Mouse (Mus musculus) NIH3T3 (cell line): ENCODE measurements around the gene Pinlyp.

Source experiments
- DNase-seq: peaks from one replicate; pipeline ENCODE4 v3.0.0-alpha.2; 2012; ENCODE audit warnings: low read depth

Pinlyp gene

DNA sequence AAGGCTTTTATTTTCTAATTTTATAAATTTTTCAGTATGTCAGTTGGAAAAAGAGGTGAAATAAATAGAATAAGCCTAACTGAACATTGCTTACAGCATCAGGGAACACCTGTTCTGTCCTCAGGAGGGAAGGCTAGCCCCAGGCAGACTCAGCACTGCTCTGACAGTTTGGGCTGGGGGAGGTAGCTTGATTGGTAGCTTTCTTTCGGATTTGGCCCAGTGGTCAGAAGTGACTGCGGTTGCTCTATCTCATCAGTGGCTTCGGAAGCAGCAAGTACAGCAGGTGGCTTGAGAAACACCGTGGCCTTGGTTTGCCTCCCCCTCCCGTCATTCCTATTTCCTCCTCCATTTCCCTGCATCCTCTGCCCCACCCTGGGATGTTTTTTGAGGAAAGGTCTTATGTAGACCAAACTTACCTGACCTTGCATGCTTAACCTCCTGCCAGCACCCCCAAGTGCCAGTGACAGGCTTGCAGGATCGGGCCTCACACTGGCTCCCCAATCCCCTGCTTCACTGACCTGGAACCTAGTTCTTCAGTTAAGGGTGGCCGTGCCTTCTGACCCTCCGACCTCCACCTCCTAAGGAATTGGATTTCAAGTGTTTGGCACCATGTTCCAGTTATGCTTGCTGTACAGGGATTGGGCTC, 17.4 kb upstream of the Pinlyp start:
- no peak for DNase-seq

DNA sequence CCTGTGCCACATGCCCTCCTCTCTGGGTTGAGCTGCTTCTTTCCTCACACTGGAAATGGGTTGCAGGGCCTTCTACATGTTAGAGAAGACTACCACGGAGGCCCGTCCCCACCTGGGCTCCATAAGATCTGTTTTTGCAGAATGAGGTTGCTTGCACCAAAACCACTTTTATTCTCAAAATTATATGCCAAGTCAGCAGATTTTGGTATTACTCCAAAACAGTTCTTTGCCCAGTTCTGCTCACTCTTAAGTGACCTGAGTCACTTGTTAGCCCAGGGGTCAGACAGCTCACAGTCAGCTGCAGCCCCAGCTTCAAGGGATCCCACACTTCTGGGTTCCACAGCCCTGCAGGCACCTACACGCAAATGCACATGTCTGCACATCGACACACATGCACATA, 15.5 kb upstream of the Pinlyp start:
- DNase-seq = no peak

DNA sequence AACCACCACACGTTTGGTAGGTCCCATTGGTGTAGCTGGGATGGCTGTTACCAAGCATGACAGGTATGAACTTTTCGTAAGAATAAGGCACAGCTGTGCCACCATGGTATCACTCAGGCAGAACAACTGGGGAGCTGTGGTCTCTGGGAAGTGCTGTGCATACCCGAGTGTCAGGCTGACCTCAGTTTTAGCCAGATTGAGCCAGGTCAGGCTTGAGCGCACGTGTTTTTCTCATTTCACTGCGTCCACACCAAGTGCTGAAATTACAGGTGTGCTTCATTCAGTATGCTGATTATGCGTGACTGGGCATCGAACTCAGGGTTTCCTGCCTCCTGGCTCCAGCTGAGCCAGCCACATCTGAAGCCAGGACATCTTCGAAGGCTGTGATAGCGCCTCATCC, 9.9 kb upstream of the Pinlyp start:
- no peak for DNase-seq

DNA sequence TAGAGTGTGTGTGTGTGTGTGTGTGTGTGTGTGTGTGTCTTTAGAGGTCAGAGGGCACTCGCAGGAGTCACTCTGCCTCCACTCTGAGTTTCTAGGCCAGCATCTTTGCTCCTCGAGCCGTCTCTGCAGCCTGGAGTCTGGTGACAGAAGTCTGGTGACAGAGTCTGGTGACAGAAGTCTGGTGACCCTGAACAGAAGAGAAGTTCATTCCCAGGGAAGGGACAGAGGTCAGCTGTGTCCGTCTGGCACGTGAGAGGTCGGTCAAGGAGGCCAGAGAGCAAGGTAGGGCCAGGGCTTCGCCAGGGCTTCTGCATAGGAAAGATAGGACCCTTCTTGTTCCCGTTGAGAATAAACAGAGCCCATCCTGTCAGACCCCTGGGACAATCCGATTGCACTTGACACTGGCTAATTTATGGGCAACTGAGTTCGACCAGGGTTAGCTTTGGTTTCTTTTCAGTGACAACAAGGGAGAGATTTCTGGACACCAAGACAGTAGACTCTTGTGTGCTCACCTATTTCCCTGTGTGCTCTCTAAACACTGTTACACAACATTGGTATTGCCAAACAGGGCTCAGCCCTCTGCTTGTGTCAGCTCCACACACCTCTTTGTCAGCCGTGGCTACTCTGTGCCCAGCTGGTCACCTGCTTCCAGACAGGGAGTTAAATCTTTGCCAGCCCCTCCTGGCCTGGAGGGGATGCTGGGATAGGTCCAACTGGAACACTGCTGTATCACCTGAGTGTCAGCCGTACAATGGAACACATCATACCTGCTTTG, 6.3 kb upstream of the Pinlyp start:
- no peak for DNase-seq

DNA sequence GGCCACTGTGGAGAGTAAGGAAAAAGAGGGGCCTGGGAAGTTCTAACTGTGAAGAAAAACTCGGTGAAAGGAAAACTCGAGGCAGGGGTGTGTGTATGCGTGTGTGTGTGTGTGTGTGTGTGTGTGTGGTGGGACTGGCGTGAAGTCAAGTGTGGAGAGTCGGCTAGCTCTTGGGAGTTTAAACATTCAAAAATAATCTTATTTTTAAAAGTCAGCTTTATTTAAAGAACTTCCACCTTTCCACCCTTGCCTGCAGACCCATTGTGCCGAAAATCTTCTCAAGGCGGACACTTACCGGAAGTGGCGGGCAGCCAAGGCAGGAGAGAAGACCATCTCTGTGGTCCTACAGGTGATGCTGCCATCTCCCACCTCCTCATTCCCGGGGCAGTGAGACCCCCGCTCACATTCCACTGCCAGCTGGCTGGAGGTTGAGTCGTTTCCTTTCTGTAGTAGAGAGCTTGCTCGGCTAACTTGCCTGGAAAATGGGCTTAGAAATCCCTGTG, 1.7 kb upstream of the Pinlyp start:
- no peak for DNase-seq

DNA sequence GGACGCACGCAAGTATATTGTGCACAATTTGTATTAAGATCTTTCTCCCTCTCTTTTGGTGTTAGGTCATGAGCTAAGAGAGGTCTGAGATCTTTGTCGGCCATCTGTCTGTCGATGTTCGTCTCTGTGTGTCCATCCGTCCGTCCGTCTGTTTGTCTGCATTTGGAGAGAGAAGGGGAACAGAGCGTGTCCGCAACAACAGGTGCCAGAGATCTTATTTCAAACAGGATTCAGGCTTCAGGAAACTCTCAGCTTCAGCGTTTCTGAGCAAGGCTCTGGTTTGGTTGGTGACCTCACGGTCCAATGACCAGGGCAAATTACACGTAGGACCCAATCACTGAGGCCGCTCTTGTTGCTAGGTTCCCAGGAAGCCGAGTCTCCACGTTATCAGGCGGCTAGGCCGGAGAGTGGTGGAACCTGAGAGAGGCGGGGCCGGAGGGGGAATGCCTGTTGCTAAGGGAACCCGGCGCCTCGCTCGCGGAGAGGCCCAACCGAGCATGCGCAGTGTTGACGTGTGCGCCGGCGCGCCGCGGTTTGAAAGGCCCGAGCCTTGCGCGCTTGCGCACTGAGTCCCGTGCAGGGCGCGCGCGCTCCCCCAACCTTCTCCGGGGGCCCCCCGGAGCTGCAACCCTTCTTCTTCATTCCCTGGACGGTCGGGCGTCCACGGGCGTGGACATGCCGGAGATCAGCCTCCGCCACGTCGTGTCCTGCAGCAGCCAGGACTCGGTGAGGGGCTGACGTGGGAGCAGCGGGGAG, 894 bp upstream of the Pinlyp start:
- peak; percentile 99 for DNase-seq

DNA sequence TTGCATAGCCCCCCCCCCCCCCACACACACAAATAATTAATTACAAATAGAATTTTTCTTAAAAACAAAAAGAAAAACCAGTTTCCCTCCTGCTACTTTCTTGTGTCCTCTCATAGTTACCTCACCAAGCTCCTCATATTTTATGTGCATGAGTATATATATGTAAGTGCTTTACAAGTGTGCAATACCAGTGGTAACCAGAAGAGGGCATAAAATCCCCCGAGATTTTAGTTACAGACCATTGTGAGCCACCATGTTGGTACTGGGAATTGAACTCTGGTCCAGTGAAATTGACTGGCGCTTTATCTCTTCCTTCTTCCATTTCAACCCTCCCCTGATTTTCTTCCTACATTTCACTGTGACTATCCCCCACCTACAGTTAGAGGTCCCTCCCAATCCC, 1.4 kb downstream of the Pinlyp start:
- DNase-seq = peak; percentile 55

DNA sequence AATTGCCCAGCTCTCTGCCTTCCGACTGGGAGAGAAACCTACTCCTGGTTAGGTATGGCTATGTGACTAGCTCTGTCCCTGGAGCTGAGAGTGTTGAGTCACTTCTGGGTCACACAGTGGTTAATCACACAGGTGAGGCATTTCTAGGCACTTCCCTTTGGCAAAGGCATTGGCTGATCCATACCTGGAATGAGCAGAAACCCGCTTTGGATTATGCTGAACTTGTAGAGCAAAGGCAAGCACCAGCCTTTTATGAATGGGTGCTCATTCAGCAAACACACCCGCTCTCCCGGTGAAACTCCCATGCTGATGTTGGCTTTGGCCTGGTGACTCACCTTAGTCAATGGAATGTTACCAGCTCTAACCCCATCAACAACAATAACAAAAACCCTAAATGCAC, 6.2 kb downstream of the Pinlyp start:
- no peak for DNase-seq

DNA sequence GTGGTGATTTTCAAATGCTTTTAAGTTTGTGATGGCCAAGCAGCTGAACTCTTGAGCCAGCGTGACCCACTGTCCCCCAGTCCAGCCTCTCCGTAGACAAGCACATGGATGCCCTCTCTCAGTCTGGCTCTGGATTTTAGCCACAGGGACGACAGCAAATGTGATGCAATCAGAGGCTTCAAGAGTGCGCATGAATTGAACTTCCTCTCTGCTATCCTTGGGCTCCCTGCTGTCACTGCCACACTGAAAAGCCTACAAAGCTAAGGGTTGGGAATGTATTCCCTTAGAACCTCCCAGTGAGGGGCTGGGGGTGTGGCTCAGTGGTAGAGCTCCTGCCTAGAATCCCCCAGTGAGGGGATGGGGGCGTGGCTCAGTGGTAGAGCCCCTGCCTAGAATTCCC, 7.2 kb downstream of the Pinlyp start:
- DNase-seq = no peak

DNA sequence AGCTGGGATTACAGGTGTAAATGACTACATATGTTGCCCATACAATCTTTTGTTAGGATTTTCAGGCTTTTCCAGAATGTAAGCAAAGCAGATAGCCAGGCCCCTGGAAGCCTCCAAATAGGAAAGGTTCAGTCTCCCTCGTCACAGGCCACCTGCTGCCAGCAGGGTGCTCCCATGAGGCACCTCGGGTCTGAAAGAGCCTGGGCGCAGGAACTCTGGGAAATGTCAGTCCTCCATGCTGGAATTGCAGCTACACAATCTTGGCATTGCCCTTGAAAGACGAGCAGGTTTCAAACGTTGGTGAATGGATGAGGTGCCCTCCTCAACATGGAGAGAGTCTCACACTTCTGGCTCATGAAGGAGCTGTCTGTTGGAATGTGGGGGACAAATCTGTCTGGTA, 7.8 kb downstream of the Pinlyp start:
- no peak for DNase-seq

DNA sequence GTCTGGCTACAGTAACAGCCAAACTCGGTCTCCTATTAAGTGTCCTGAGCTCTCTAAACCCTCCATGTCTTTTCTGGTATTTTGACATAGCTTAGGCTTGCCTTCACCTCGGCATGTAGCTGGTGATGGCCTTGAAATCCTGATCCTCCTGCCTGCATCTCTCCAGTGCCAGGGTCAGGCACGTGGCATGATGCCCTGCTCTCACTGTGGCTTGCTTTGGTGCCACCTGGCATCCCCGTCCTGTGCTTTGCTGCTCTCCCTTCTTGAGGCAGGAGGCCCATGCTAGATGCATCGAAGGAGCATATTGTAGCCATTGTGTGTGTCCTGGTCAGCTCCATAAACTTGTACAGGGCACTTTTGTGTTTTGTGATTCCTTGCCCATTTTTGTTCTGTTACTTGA, 8.3 kb downstream of the Pinlyp start:
- DNase-seq = no peak

DNA sequence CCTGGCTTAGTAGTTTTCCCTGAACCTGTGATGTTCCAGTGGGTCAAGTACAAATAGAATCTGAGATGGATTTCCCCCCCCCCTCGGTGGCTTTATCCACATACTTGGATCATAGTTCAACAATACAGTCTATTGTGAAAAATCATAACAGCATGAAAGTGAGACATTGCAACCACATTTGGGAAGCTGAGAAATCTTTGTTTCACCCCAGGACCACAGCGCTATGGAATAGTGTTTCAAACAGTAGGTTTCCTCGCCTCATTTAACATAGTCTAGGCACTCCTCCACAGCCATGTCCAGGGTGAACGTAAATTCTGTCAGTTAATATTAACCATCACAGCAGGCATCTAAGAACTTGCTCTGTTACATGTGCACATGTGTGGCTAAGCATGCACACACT, 8.8 kb downstream of the Pinlyp start:
- DNase-seq = no peak

DNA sequence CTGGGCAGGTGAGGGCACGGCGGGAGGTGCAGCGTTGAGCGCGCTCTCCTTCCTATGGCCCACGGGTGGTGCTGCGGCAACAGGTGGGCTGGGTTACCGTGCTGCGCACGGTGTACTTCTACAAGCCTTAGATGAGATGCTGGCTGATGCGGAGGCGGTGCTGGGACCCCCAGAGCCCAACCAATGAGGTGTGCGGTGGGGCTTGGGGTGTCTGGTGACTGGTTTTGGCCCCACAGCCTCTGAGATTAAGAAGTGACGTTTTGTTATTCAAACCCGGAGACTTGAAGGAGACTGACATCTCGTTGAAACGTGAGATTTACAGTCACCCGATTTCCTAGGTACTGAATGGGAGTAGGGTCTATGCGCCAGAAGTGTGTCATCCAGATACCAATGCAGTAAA, 11.6 kb downstream of the Pinlyp start:
- no peak for DNase-seq

DNA sequence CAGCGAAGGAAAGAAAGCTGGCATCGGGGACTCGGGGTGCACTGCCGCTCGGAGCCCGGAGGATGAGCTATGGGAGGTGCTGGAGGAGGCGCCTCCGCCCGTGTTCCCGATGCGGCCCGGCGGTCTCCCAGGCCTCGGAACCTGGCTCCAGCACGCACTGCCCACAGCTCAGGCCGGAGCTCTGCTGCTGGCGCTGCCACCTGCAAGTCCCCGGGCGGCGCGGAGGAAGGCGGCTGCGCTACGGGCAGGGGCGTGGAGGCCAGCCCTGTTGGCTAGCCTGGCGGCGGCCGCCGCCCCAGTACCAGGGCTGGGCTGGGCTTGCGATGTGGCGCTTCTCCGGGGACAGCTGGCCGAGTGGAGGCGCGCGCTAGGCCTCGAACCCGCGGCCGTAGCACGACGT, 12.1 kb downstream of the Pinlyp start:
- DNase-seq = no peak

DNA sequence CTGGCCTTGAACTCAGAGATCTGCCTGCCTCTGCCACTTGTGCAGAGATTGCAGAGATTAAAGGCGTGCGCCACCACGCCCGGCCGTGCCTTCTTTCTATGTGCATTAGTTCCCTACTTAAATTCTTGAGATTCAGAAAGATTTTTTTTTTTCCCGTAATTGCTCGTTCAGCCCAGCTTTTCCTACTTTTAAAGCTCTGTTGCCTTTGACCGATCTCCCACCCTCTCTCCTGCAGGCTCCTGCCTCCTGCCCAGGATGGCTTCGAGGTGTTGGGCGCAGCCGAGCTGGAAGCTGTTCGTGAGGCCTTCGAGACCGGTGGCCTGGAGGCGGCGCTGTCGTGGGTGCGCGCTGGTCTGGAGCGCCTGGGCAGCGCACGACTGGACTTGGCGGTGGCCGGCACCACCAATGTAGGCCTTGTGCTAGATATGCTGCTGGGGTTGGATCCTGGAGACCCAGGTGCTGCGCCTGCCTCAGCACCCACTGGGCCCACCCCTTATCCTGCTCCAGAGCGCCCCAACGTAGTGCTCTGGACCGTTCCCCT, 12.8 kb downstream of the Pinlyp start:
- no peak for DNase-seq

DNA sequence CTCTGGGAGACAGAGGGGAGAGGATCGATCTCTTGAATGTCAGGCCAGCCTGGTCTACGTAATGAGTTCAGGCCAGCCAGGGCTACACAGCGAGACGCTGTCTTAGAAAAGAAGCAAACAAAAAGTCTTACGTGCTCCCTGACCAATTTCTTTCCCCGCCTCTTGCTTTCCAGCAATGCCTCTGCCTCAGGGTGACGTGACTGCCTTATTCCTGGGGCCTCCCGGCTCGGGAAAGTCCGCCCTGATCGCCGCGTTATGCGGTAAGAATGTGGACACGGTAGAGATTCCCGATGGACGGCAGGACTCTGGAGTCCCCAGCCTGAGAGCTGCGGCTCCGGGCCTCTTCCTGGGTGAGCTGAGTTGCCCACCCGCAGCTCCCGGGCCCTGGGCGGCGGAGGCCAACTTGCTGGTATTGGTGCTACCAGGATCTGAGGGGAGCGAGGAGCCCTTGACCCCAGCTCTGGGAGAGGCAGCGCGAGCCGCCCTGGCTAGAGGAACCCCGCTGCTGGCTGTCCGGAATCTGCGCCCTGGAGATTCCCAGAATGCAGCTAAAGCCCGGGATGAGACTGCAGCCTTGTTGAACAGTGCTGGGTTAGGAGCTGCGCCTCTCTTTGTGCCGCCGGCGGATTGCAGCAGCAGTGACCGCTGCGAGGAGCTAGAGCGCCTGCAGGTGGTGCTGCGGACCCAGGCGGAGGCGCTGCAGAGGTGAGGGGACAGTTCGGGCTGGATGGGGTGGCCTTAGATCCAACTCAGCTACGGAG, 14.5 kb downstream of the Pinlyp start:
- peak; percentile 85 for DNase-seq

DNA sequence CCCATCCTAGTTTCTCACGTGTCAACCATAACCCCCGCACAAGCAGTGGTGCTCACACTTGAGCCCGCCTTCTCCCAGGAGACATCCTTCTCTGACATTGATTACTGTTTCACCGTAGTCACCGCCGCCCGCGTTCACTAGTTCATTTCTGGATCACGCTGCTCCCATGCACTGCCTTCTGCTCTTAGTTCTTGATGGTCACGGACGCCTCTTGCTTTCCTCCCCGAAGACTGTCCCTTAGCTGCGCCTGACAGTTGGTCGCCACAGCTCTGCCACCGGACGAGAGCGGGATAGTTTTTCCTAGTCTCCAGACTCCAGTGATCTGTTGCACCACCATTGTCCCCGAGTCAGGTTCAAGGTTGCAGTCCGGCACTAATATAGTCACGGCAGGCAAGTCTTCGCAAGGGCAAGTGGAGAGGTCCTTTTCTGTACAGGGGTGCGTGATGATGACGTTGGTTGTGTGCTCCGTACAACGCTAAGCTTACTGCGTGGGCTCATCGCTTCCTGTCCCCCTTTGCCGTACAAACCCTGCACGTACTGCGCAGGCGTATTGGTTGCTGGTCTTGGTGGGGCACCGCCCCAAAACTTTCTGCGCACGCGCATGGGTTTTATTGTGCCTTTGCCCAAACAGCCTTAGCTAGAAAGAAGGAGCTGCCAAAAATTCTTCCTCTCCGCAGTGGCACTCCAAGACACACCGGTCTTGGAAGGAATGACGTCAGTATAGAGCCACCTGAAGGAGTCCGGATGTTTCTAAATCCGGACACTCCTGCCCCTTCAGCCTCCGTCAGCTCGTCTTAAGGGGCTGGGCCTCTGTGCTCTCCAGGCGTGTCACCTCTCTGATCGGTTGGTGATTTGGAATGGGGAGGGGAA, 15.6 kb downstream of the Pinlyp start, which contains the start of gene Irgq:
Gene Irgq (plus strand): TSS at position 628 of the 870 bp plus-strand sequence.
- peak; percentile 100 for DNase-seq

DNA sequence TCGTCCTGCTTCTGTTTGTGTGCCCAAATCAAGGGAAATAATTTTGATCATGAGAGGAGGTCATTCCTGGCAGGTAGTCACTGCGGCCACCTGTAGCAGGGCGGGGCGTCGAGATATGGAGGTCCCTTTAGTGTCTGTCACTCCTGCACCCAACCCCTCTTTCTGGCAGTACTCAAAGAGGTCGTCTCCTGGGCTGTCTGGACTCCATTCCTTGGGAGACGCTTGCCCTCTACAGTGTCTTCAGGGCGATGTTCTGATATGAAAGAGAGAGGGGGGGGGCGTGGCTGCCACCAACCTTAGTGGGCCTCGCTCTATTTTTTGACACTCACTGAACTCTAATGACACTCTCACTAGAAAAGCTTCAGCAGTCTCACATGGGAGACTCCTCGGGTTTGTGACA, 16.3 kb downstream of the Pinlyp start:
- no peak for DNase-seq

DNA sequence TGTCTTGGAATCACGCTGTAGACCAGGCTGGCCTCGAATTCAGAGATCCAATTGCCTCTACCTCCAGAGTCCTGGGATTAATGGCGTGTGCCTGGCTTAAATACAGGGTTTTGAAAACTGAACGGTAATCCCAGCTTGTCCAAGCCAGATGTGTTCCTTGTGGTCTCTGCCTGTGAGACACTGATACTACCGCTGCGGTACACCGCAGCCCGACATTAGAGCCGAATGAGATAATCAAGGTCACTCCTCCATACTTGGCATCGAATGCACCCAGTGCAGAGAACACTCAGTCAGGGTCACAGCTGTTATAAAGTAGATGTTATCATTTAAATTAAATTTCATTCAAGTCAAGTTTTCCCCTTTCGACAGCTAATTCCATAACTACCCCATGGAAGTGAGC, 17.1 kb downstream of the Pinlyp start:
- DNase-seq = no peak

DNA sequence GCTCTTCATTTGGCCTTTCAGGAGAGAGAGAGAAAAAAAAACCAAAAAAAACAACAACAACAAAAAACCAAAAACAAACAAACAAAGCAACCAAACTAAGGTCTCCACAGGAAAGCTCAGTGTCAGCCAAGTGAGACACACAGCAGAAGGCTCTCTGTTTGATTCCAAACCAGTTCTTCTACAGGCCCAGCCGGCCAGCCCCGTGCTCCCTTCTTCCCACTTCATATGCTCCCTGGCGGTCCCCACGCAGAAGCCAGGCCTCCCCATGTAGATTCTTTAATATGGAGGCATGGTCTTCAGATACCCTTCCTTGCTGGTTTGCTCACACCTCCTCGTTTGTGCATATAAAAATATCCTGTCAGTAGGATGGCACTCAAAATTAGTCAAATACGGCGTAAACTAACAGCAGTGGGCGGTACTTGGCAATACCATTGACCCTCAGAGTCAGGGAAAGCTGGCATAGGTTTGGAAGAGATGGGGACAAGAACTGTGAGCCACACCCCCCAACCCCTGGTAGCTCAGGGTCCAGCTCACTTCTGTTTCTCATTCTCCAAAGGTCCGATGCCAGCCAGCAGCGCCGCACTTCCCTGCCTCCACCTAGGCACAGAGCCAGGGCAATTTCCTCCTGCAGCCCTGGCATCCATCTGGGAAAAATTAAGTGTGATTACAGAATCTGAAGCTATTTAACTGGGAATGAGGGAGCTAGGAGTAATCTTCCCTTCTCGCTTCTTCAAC, 20.1 kb downstream of the Pinlyp start:
- DNase-seq = peak; percentile 59
